Mouse (Mus musculus) ES-E14 (cell line): ENCODE measurements around the gene Hlcs.

Experiments used
- CHD2 ChIP-seq: IDR thresholded peaks from 2 replicates; pipeline ENCODE4 v1.6.1; 2014; ENCODE audit warnings: mild to moderate bottlenecking, low read depth, low read length, inconsistent platforms
- HCFC1 ChIP-seq: IDR thresholded peaks from 2 replicates; pipeline ENCODE4 v1.6.1; 2012; ENCODE audit warnings: low read length, inconsistent platforms, borderline replicate concordance; ENCODE audit not compliant: insufficient read depth
- MAFK ChIP-seq: IDR thresholded peaks from 2 replicates; pipeline ENCODE4 v1.6.1; 2014; ENCODE audit warnings: mild to moderate bottlenecking, low read depth, low read length, inconsistent platforms; ENCODE audit not compliant: insufficient read depth
- ZC3H11A ChIP-seq: IDR thresholded peaks from 2 replicates; pipeline ENCODE4 v1.6.1; 2012; ENCODE audit warnings: low read depth, mild to moderate bottlenecking, inconsistent platforms, low read length, borderline replicate concordance
- ZNF384 ChIP-seq: IDR thresholded peaks from 2 replicates; pipeline ENCODE4 v1.6.1; 2012; ENCODE audit warnings: low read depth, low read length, inconsistent platforms

- TF ChIP-seq ZNF384: no peak
- no peak for TF ChIP-seq ZC3H11A
- TF ChIP-seq MAFK: no peak
- no peak for TF ChIP-seq CHD2
- no peak for TF ChIP-seq HCFC1
These were observed 52.3 kb downstream of the Hlcs start for GRCm38 (mm10) chr16:94260938-94261630.
